Mouse (Mus musculus): ENCODE data around the gene Ctnnd2. TPM values are rescaled to one million over a fixed set of nuclear protein-coding genes. Genes with fewer than 3 reads are reported as not detected.
A peak's percentile ranks its signal among the peaks of the same experiment; 100 is the strongest.

Gene Ctnnd2
- total RNA-seq, 2 experiments from 2014 or later = 223 to 229 TPM

- TF ChIP-seq CTCF (conservative IDR thresholded peaks at IDR 0.05) = no peak
- H3K4me3 ChIP-seq = no peak overlapping the region
- H3K27ac ChIP-seq = no peak overlapping the region
- DNase-seq (ENCODE audit: low spot score in 2 of 2) = no peak
These were observed 103.3 kb downstream of the Ctnnd2 start for GRCm38 (mm10) chr15:30275721-30276120.

GRCm38 (mm10) chr15:30276691-30277090 is 104.3 kb downstream of the Ctnnd2 start:
- DNase-seq (ENCODE audit: low spot score in 2 of 2) = no peak
- TF ChIP-seq CTCF (conservative IDR thresholded peaks at IDR 0.05) = no peak
- Histone ChIP-seq H3K4me3 (no peak overlapping the region), H3K27ac (no peak overlapping the region)

- H3K4me3 ChIP-seq = no peak overlapping the region
- DNase-seq (ENCODE audit: low spot score in 2 of 2) = no peak
- no peak for TF ChIP-seq CTCF (conservative IDR thresholded peaks at IDR 0.05)
- H3K27ac ChIP-seq = no peak overlapping the region
These were observed 106.2 kb downstream of the Ctnnd2 start for GRCm38 (mm10) chr15:30278610-30279009.

GRCm38 (mm10) chr15:30285572-30286244 is 113.3 kb downstream of the Ctnnd2 start:
- Histone ChIP-seq H3K27ac (peak overlapping the region; percentile 54; the same call in 1 of the 2 replicates), H3K4me3 (peak overlapping the region; percentile 51)

GRCm38 (mm10) chr15:30286245-30286642 is 113.9 kb downstream of the Ctnnd2 start:
- DNase-seq (ENCODE audit: low spot score in 2 of 2) = no peak
- peak overlapping the region; percentile 54; the same call in 1 of the 2 replicates for H3K27ac ChIP-seq
- no peak for TF ChIP-seq CTCF (conservative IDR thresholded peaks at IDR 0.05)
- peak overlapping the region; percentile 51 for H3K4me3 ChIP-seq

More at GRCm38 (mm10) chr15:30285572-30286244, 113.3 kb downstream of the Ctnnd2 start:
- DNase-seq (ENCODE audit: low spot score in 2 of 2) = peak; percentile 43 to 72
- TF ChIP-seq CTCF (conservative IDR thresholded peaks at IDR 0.05) = no peak

- Histone ChIP-seq H3K27ac (no peak overlapping the region), H3K4me3 (no peak overlapping the region)
- peak; percentile 75 for TF ChIP-seq CTCF (conservative IDR thresholded peaks at IDR 0.05)
- no peak for DNase-seq (ENCODE audit: low spot score in 2 of 2)
These were observed 130.4 kb downstream of the Ctnnd2 start for GRCm38 (mm10) chr15:30302824-30303223.

- no peak for TF ChIP-seq CTCF (conservative IDR thresholded peaks at IDR 0.05)
These were observed 134.0 kb downstream of the Ctnnd2 start for GRCm38 (mm10) chr15:30306437-30306836.

GRCm38 (mm10) chr15:30322543-30322942 is 150.2 kb downstream of the Ctnnd2 start:
- no peak for DNase-seq (ENCODE audit: low spot score in 2 of 2)

More at GRCm38 (mm10) chr15:30306437-30306836, 134.0 kb downstream of the Ctnnd2 start:
- H3K27ac ChIP-seq = no peak overlapping the region
- no peak overlapping the region for H3K4me3 ChIP-seq
- no peak for DNase-seq (ENCODE audit: low spot score in 2 of 2)

GRCm38 (mm10) chr15:30333336-30334310 is 161.2 kb downstream of the Ctnnd2 start:
- Histone ChIP-seq H3K27ac (no peak overlapping the region), H3K4me3 (no peak overlapping the region)
- DNase-seq (ENCODE audit: low spot score in 2 of 2) = no peak
- TF ChIP-seq CTCF (conservative IDR thresholded peaks at IDR 0.05) = no peak

More at GRCm38 (mm10) chr15:30322543-30322942, 150.2 kb downstream of the Ctnnd2 start:
- Histone ChIP-seq H3K27ac (no peak overlapping the region), H3K4me3 (no peak overlapping the region)
- no peak for TF ChIP-seq CTCF (conservative IDR thresholded peaks at IDR 0.05)

GRCm38 (mm10) chr15:30338585-30339197 is 166.3 kb downstream of the Ctnnd2 start:
- Histone ChIP-seq H3K4me3 (no peak overlapping the region), H3K27ac (no peak overlapping the region)
- DNase-seq (ENCODE audit: low spot score in 2 of 2) = no peak
- TF ChIP-seq CTCF (conservative IDR thresholded peaks at IDR 0.05) = no peak

GRCm38 (mm10) chr15:30345754-30346153 is 173.4 kb downstream of the Ctnnd2 start:
- DNase-seq (ENCODE audit: low spot score in 2 of 2) = no peak
- Histone ChIP-seq H3K4me3 (no peak overlapping the region), H3K27ac (no peak overlapping the region)
- no peak for TF ChIP-seq CTCF (conservative IDR thresholded peaks at IDR 0.05)

GRCm38 (mm10) chr15:30364491-30364890 is 192.1 kb downstream of the Ctnnd2 start:
- DNase-seq (ENCODE audit: low spot score in 2 of 2) = no peak
- Histone ChIP-seq H3K4me3 (no peak overlapping the region), H3K27ac (no peak overlapping the region)
- TF ChIP-seq CTCF (conservative IDR thresholded peaks at IDR 0.05) = no peak

- Histone ChIP-seq H3K4me3 (no peak overlapping the region), H3K27ac (no peak overlapping the region)
- no peak for DNase-seq (ENCODE audit: low spot score in 2 of 2)
- TF ChIP-seq CTCF (conservative IDR thresholded peaks at IDR 0.05) = no peak
These were observed 197.6 kb downstream of the Ctnnd2 start for GRCm38 (mm10) chr15:30369997-30370396.
